In the genomic region with DNA sequence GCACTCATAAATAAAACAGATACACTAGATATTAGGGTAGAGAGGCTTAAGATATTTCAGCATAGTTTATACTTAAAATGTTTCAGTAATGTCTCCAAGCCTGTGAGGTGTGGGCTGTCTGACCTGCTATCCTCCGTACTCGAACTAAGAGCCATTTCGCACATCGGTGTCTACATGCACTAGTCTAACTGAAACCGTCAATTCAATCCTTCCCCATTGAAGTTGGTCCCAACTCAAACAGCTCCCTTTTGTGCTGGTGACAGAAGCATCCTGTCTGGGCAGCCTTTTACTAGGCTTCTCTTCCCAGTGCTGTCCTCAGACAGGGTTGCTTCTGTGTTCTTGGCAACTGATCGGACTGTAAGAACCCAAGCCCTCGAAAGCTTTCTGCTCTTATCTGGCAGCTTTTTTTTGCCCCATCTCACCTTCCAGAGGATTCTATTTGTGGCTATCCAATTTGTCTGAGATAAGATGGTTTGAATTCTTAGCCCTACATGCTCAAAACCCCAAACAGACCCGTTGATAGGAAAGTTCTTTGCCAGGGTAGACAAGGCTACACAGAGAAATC, we compare ENCODE assay signal across 22 mouse cellular contexts. TPM values are rescaled to one million over a fixed set of nuclear protein-coding genes. Genes with fewer than 3 reads are reported as not detected.
DNase-seq lines count a peak whose midpoint lies in the region; ATAC-seq and TF ChIP-seq lines count a peak whose summit lies in the region.
"Had no signal": no experiment of that assay in that cellular context is flagged by ENCODE, and none has a peak within 500 bp of the region (broad histone marks: within the 10 kb centered on the region; RNA-seq: fewer than 3 reads in every experiment).

No protein-coding gene starts in this region.

- 66% methylated on average over 8 of the region's 8 CpGs for WGBS in hindbrain, postnatal 0 days
- 82% methylated on average over 8 of the region's 8 CpGs for WGBS in hindbrain, embryonic 11.5 days
- 44% methylated on average over 8 of the region's 8 CpGs for WGBS in heart, adult 2 months
- WGBS in heart, embryonic 13.5 days: 36% methylated on average over 8 of the region's 8 CpGs
- WGBS in forebrain, embryonic 16.5 days: 80% methylated on average over 8 of the region's 8 CpGs

- 0 out of 2 replicates have a peak, but pooled peaks have one; percentile 29 for TF ChIP-seq EP300 in heart, adult 2 months (IDR thresholded peaks at IDR 0.05; ENCODE audit: insufficient read depth, low read depth, low read length)

- TF ChIP-seq CTCF in hindbrain, postnatal 0 days (IDR thresholded peaks at IDR 0.05; ENCODE audit: low read depth): no peak
- TF ChIP-seq CTCF in heart, adult 2 months (IDR thresholded peaks at IDR 0.05): no peak

- no peaks in the 10 kb centered on the region for H3K4me1 ChIP-seq in hindbrain, postnatal 0 days (ENCODE audit: insufficient read depth, low read length)
- no peaks in the 10 kb centered on the region for H3K4me1 ChIP-seq in hindbrain, embryonic 11.5 days (replicated peaks; ENCODE audit: control insufficient read depth, insufficient read depth, low read length)
- peaks cover 3% of the 10 kb centered on the region; the same call in 1 of the 2 replicates for H3K4me1 ChIP-seq in heart, adult 2 months (ENCODE audit: control insufficient read depth, insufficient read depth, low read length)
- peaks cover 34% of the 10 kb centered on the region for H3K4me1 ChIP-seq in heart, embryonic 13.5 days
- no peaks in the 10 kb centered on the region for H3K4me1 ChIP-seq in forebrain, embryonic 16.5 days (replicated peaks; ENCODE audit: control insufficient read depth, insufficient read depth, low read length)
- H3K4me1 ChIP-seq: forebrain, embryonic 10.5 days; hindbrain, embryonic 10.5 days; midbrain, embryonic 12.5 days; neural tube, embryonic 15.5 days had no signal

- H3K9ac ChIP-seq in hindbrain, postnatal 0 days (replicated peaks; ENCODE audit: low read length): no peak overlapping the region
- no peak overlapping the region for H3K9ac ChIP-seq in hindbrain, embryonic 11.5 days (ENCODE audit: low read depth, low read length)
- no peak overlapping the region for H3K9ac ChIP-seq in heart, adult 2 months (ENCODE audit: low read depth, low read length)
- no peak overlapping the region for H3K9ac ChIP-seq in heart, embryonic 13.5 days
- H3K9ac ChIP-seq in forebrain, embryonic 16.5 days (replicated peaks; ENCODE audit: low read depth, low read length): no peak overlapping the region
- H3K9ac ChIP-seq: embryonic facial prominence, embryonic 15.5 days; midbrain, embryonic 12.5 days; neural tube, embryonic 15.5 days had no signal

- peak; percentile 23 for DNase-seq in hindbrain, postnatal 0 days (ENCODE audit: low spot score)
- DNase-seq in hindbrain, embryonic 11.5 days (ENCODE audit: low spot score): no peak
- DNase-seq in heart, adult 2 months: no peak
- DNase-seq: adrenal gland, adult 8-10 months; cerebellum, adult 9-10 months; gastrocnemius, postnatal 10 days; kidney, adult 8-10 months; kidney, postnatal 14 days; liver had no signal

- no peak overlapping the region for H3K27ac ChIP-seq in hindbrain, postnatal 0 days
- no peak overlapping the region for H3K27ac ChIP-seq in hindbrain, embryonic 11.5 days (ENCODE audit: low read depth, low read length)
- peak overlapping the region; percentile 54 for H3K27ac ChIP-seq in heart, adult 2 months
- peak overlapping the region; percentile 63 for H3K27ac ChIP-seq in heart, embryonic 13.5 days (replicated peaks)
- H3K27ac ChIP-seq in forebrain, embryonic 16.5 days (ENCODE audit: low read length): no peak overlapping the region
- H3K27ac ChIP-seq: embryonic facial prominence, embryonic 15.5 days; forebrain, embryonic 10.5 days; hindbrain, embryonic 10.5 days; layer of hippocampus, adult 2 months; midbrain, embryonic 12.5 days; neural tube, embryonic 15.5 days; stomach, postnatal 0 days had no signal

- no peak overlapping the region for H3ac ChIP-seq in myocyte (ENCODE audit: control insufficient read depth, insufficient read length)

- no peaks in the 10 kb centered on the region for H3K9me3 ChIP-seq in hindbrain, postnatal 0 days (ENCODE audit: low read length)
- no peaks in the 10 kb centered on the region for H3K9me3 ChIP-seq in hindbrain, embryonic 11.5 days (ENCODE audit: control insufficient read depth, low read length)
- H3K9me3 ChIP-seq in heart, embryonic 13.5 days: no peaks in the 10 kb centered on the region
- H3K9me3 ChIP-seq in forebrain, embryonic 16.5 days (ENCODE audit: control insufficient read depth, low read length): no peaks in the 10 kb centered on the region
- H3K9me3 ChIP-seq: embryonic facial prominence, embryonic 15.5 days; forebrain, embryonic 10.5 days; hindbrain, embryonic 10.5 days; midbrain, embryonic 12.5 days; neural tube, embryonic 15.5 days had no signal

- no peak for ATAC-seq in hindbrain, postnatal 0 days
- ATAC-seq in hindbrain, embryonic 11.5 days (ENCODE audit: low FRiP score): no peak
- no peak; the same call in 1 of the 2 replicates for ATAC-seq in heart, embryonic 13.5 days (ENCODE audit: extremely low read depth, insufficient number of reproducible peaks, low FRiP score, low TSS enrichment)
- no peak for ATAC-seq in inflammation-experienced regulatory T-cells, adult 6 months
- no peak for ATAC-seq in forebrain, embryonic 16.5 days

- peaks cover 21% of the 10 kb centered on the region for H3K36me3 ChIP-seq in hindbrain, postnatal 0 days (ENCODE audit: insufficient read depth, low read length)
- H3K36me3 ChIP-seq in hindbrain, embryonic 11.5 days (ENCODE audit: control insufficient read depth, insufficient read depth, low read length): peaks cover 16% of the 10 kb centered on the region
- H3K36me3 ChIP-seq in heart, adult 2 months (ENCODE audit: control insufficient read depth, insufficient read depth, low read length): peaks cover 11% of the 10 kb centered on the region
- peaks cover 45% of the 10 kb centered on the region for H3K36me3 ChIP-seq in heart, embryonic 13.5 days
- H3K36me3 ChIP-seq in myocyte (ENCODE audit: control insufficient read depth, insufficient read depth): peaks cover 22% of the 10 kb centered on the region
- H3K36me3 ChIP-seq in forebrain, embryonic 16.5 days (ENCODE audit: control insufficient read depth, insufficient read depth): peaks cover 29% of the 10 kb centered on the region

- intact Hi-C loops in heart, adult 2 months (cut with DNase I): loop anchor here (5.0 kb wide), 1 partner anchor 84 kb away; no protein-coding TSS in a partner anchor

- TF ChIP-seq POLR2A in heart, adult 2 months (IDR thresholded peaks at IDR 0.05; ENCODE audit: insufficient read depth, low read depth, low read length): 0 out of 2 replicates have a peak, but pooled peaks have one; percentile 14
- TF ChIP-seq POLR2A in myocyte (IDR thresholded peaks at IDR 0.05; ENCODE audit: insufficient read length, low read depth): no peak

- H3K4me2 ChIP-seq in hindbrain, postnatal 0 days (ENCODE audit: low read depth, low read length): no peak overlapping the region
- no peak overlapping the region for H3K4me2 ChIP-seq in hindbrain, embryonic 11.5 days (replicated peaks; ENCODE audit: low read depth, low read length)
- peak overlapping the region; percentile 31 for H3K4me2 ChIP-seq in heart, embryonic 13.5 days
- H3K4me2 ChIP-seq in myocyte (ENCODE audit: low read depth): no peak overlapping the region
- H3K4me2 ChIP-seq in forebrain, embryonic 16.5 days (ENCODE audit: low read length): no peak overlapping the region
- H3K4me2 ChIP-seq: embryonic facial prominence, embryonic 15.5 days; midbrain, embryonic 12.5 days; neural tube, embryonic 15.5 days had no signal

- no peaks in the 10 kb centered on the region for H3K79me2 ChIP-seq in heart, adult 2 months (replicated peaks; ENCODE audit: control insufficient read depth, insufficient read depth, low read length)
- no peaks in the 10 kb centered on the region for H3K79me2 ChIP-seq in myocyte (ENCODE audit: control insufficient read depth, insufficient read depth)

- no peak overlapping the region for H3K4me3 ChIP-seq in hindbrain, postnatal 0 days (ENCODE audit: low read length)
- no peak overlapping the region for H3K4me3 ChIP-seq in hindbrain, embryonic 11.5 days (ENCODE audit: low read depth, low read length)
- H3K4me3 ChIP-seq in heart, adult 2 months: no peak overlapping the region
- no peak overlapping the region for H3K4me3 ChIP-seq in heart, embryonic 13.5 days
- no peak overlapping the region for H3K4me3 ChIP-seq in myocyte
- no peak overlapping the region for H3K4me3 ChIP-seq in forebrain, embryonic 16.5 days (replicated peaks; ENCODE audit: low read length)
- H3K4me3 ChIP-seq: embryonic facial prominence, embryonic 15.5 days; forebrain, embryonic 10.5 days; hindbrain, embryonic 10.5 days; layer of hippocampus, adult 2 months; midbrain, embryonic 12.5 days; neural tube, embryonic 15.5 days had no signal

- no peaks in the 10 kb centered on the region for H3K27me3 ChIP-seq in hindbrain, postnatal 0 days (ENCODE audit: insufficient read depth, low read length)
- H3K27me3 ChIP-seq in hindbrain, embryonic 11.5 days (ENCODE audit: control insufficient read depth, insufficient read depth, low read length): no peaks in the 10 kb centered on the region
- no peaks in the 10 kb centered on the region for H3K27me3 ChIP-seq in heart, adult 2 months (ENCODE audit: control insufficient read depth, insufficient read depth, low read length)
- no peaks in the 10 kb centered on the region for H3K27me3 ChIP-seq in heart, embryonic 13.5 days (replicated peaks)
- H3K27me3 ChIP-seq in myocyte (ENCODE audit: control insufficient read depth, insufficient read depth, insufficient read length): no peaks in the 10 kb centered on the region
- H3K27me3 ChIP-seq in forebrain, embryonic 16.5 days (replicated peaks; ENCODE audit: control insufficient read depth, insufficient read depth, low read length): no peaks in the 10 kb centered on the region
- H3K27me3 ChIP-seq: embryonic facial prominence, embryonic 15.5 days; midbrain, embryonic 12.5 days; neural tube, embryonic 15.5 days had no signal

RNA-seq across cellular contexts. Expression of a gene that starts 22.6 kb away (rescaled TPM):
- total RNA-seq in hindbrain, postnatal 0 days (2014; rRNA removed): 60.6 and 66.7 TPM in 2 replicates
- 186 and 188 TPM in 2 replicates for polyA plus RNA-seq in hindbrain, postnatal 0 days (2015; fragmentation: Nextera tagmentation; extraction: Ambion mirVana)
- 217 and 219 TPM in 2 replicates for polyA plus RNA-seq in hindbrain, embryonic 11.5 days (2014; fragmentation: Nextera tagmentation; extraction: Ambion mirVana)
- 10 to 100 TPM; 41.8 to 44.6 TPM for total RNA-seq in heart, adult 2 months (2021)
- polyA plus RNA-seq in heart, adult 2 months (2012; rRNA removed): 22.2 and 29.3 TPM in 2 replicates
- polyA plus RNA-seq in heart, embryonic 13.5 days (2015; fragmentation: Nextera tagmentation; extraction: Ambion mirVana): 150 and 165 TPM in 2 replicates
- 90.3 TPM for polyA plus RNA-seq in myocyte (2012; fragmentation: generic; extraction: Trizol)
- polyA plus RNA-seq in inflammation-experienced regulatory T-cells, adult 6 months (2017; shearing (Covaris generic)): 100 to 1,000 TPM; 127 to 184 (median 159) TPM
- polyA plus RNA-seq in forebrain, embryonic 16.5 days (2015; fragmentation: Nextera tagmentation; extraction: Ambion mirVana): 351 and 398 TPM in 2 replicates

RNA-seq across cellular contexts. Expression of a gene that starts 35.7 kb away (rescaled TPM):
- total RNA-seq in hindbrain, postnatal 0 days (2014; rRNA removed): 9.0 and 10.7 TPM in 2 replicates
- 12.8 and 12.9 TPM in 2 replicates for polyA plus RNA-seq in hindbrain, postnatal 0 days (2015; fragmentation: Nextera tagmentation; extraction: Ambion mirVana)
- 0.67 and 0.80 TPM in 2 replicates for polyA plus RNA-seq in hindbrain, embryonic 11.5 days (2014; fragmentation: Nextera tagmentation; extraction: Ambion mirVana)
- 10 to 100 TPM; 26.9 to 31.0 TPM for total RNA-seq in heart, adult 2 months (2021)
- polyA plus RNA-seq in heart, adult 2 months (2012; rRNA removed): 6.8 and 12.7 TPM in 2 replicates
- polyA plus RNA-seq in heart, embryonic 13.5 days (2015; fragmentation: Nextera tagmentation; extraction: Ambion mirVana): 1.7 and 1.9 TPM in 2 replicates
- 0.06 TPM for polyA plus RNA-seq in myocyte (2012; fragmentation: generic; extraction: Trizol)
- 1 to 10 TPM; 2.1 to 2.7 (median 2.1) TPM for polyA plus RNA-seq in inflammation-experienced regulatory T-cells, adult 6 months (2017; shearing (Covaris generic))
- 2.6 and 3.9 TPM in 2 replicates for polyA plus RNA-seq in forebrain, embryonic 16.5 days (2015; fragmentation: Nextera tagmentation; extraction: Ambion mirVana)
- total RNA-seq: megakaryocyte progenitor cell, adult 5-6 weeks had no signal
- polyA plus RNA-seq: C2C12 had no signal

RNA-seq across cellular contexts. Expression of a gene that starts 53.3 kb away (rescaled TPM):
- total RNA-seq in hindbrain, postnatal 0 days (2014; rRNA removed): 0.40 TPM in 1 of 2 replicates, not detected in the other
- polyA plus RNA-seq in hindbrain, postnatal 0 days (2015; fragmentation: Nextera tagmentation; extraction: Ambion mirVana): not detected in 2 replicates
- polyA plus RNA-seq in hindbrain, embryonic 11.5 days (2014; fragmentation: Nextera tagmentation; extraction: Ambion mirVana): 0.17 and 0.31 TPM in 2 replicates
- under 1 TPM; 0.29 to 0.59 TPM for total RNA-seq in heart, adult 2 months (2021)
- polyA plus RNA-seq in heart, adult 2 months (2012; rRNA removed): 2.6 and 2.7 TPM in 2 replicates
- polyA plus RNA-seq in heart, embryonic 13.5 days (2015; fragmentation: Nextera tagmentation; extraction: Ambion mirVana): 0.14 and 0.23 TPM in 2 replicates
- 0.38 TPM for polyA plus RNA-seq in myocyte (2012; fragmentation: generic; extraction: Trizol)
- polyA plus RNA-seq in inflammation-experienced regulatory T-cells, adult 6 months (2017; shearing (Covaris generic)): 100 to 1,000 TPM in 2 of 3 experiments, 10 to 100 TPM in 1; 16.6 to 295 (median 286) TPM
- 0.16 TPM in 1 of 2 replicates, not detected in the other for polyA plus RNA-seq in forebrain, embryonic 16.5 days (2015; fragmentation: Nextera tagmentation; extraction: Ambion mirVana)
- total RNA-seq: layer of hippocampus, adult 2 months had no signal
- polyA plus RNA-seq: neural tube, embryonic 15.5 days had no signal

Comparison
In these comparisons a context has a peak if more than half of its experiments do, and no peak if none do; other contexts are left out.
1. H3K27ac ChIP-seq: peak in heart, adult 2 months (single experiment) and heart, embryonic 13.5 days (single experiment); none in hindbrain, postnatal 0 days (single experiment), hindbrain, embryonic 11.5 days (single experiment) and forebrain, embryonic 16.5 days (single experiment).